Mouse (Mus musculus): ENCODE measurements at regions not wholly inside any gene's neighbourhood (a gene's known extent, or its start where the extent isn't known, plus 50 kb on each side); places are given as distances from the start of the nearest gene placed in this dataset.

- peak; percentile 76 for TF ChIP-seq CTCF (conservative IDR thresholded peaks at IDR 0.05; ENCODE audit: low read length)
- TF ChIP-seq NANOG (IDR thresholded peaks at IDR 0.05; ENCODE audit: borderline replicate concordance, low read length), result no peak
These were observed 382.8 kb upstream of the Gm6657 start for GRCm38 (mm10) chr12:77811276-77811675.

Data from E14TG2a.4 (cell line).